Mouse (Mus musculus) left cerebral cortex, adult 18-20 months (tissue): ENCODE measurements at regions not wholly inside any gene's neighbourhood (a gene's known extent, or its start where the extent isn't known, plus 50 kb on each side); places are given as distances from the start of the nearest gene placed in this dataset.

Experiments used
- DNase-seq, 2 experiments: peaks; one replicate each; pipeline ENCODE4 v3.0.0; 2021 to 2022; ENCODE audit warnings: low spot score in 2 of 2, mixed read lengths in 1 of 2

- DNase-seq: no peak
Measured at GRCm38 (mm10) chr8:100796628-100797027, 1380.4 kb upstream of the Cdh8 start.

DNA sequence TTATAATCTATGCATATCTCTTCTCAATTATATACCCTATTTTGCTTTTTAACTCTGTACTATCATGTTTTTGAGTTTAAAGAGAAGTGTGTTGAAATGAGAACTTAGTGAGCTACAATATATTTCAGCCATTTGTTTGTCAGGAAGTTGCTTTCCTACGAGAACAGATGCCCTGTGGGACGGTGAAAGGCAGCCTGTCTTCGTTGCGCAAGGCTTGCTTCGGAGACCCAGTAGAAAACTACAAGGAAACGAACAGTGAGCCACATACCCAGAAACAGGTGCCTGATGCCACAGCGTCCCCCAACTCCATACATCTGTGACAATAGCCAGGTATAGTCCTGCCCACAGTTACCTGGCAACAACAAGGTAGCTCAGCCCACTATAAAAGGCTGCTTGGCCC lies 1377.7 kb upstream of the Cdh8 start:
- DNase-seq: no peak

DNA sequence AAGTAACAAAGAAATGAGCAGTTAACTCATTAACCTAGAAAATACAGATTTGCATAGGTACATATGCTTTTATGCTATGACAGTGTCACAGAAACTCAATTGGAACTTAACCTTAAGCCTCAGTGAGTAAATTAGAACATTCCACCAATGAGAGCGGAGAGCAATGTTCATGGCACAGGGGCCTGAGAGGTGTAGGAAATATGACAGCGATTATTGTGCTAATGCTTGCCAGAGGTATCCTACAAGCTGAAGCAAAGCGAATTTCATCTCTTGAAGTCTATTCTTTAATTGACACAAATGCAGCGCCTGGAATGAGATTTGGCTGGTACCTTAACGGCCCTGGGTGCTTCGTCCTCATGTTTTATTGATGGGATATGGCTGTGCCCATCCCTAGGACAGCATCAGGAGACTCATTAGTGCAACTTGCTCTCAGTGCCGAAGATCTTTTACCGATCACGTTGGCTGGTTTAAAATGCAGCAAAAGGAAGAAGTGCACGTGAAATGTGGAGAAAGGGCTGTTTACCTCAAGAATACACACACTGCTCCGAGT lies 1374.4 kb upstream of the Cdh8 start:
- DNase-seq: no peak

DNA sequence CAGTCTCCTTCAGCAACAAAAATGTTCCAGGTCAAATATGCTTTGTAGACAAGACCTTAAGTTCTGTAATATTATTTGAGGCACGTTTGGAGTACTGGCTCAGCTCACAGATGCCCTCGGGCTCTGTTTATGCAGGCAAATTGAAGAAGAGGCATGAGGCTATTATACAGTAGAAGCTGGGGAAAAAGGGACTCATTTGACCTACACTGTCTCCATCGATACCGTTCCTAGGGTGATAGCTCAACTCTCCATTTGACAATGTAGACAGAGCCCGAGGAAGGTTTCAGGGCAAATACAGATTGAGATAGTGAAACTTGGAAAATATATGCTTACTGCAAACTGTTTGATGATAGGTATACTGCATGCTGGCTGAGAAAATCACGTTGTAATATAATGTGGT lies 1371.9 kb upstream of the Cdh8 start:
- DNase-seq: no peak

DNA sequence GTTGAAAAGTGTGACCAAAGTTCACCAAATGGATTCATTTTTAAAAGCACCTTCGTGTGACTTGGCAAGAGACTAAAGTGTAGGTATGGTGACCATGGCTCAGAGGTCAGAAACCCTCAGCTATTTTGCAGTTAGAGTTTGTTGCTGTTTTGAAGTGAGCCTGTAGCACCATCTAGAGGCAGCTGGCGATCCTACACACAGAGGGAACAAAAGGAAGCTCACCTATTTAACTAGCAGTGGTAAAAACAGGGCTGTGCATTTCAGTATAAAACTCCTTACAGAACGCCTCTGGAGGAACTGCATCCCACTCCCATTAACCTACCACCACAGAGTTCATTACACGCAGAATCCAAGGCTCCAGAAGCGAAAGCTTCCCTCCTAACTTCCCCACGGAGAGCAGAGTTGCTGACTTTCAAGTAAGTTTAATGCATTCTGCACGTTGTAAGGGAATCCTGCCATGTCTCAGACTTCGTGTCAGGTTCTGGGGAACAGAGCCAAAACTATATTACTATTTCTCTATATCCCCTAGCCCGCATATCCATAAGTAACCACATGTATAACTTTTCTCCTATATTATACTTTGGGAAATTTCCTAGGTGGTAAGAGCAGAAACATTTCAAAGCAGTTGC lies 1356.6 kb upstream of the Cdh8 start:
- DNase-seq: peak; percentile 65 to 70

DNA sequence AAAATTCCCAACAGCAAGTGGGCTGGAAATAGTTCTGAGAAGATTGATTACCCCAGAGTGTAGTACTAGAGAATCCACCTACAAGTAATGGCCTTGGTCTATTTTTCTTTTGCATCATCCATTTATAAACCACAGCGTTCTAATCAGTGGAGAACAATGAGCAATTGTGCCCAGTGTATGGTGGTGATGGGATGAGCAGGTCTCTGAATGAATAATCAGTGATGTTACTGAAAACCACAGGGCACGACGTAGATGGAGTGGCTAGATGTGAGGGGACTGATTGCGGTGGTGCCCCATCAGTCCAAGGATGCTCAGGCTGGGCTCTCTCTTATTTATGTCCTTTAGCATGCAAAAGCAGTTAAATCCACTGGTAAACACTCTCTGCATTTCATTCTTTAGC lies 1353.3 kb upstream of the Cdh8 start:
- DNase-seq: no peak

GRCm38 (mm10) chr8:100733927-100734326 lies 1317.7 kb upstream of the Cdh8 start:
- DNase-seq: no peak

- DNase-seq: no peak
Measured at GRCm38 (mm10) chr8:100702365-100702764, 1286.1 kb upstream of the Cdh8 start.

- no peak for DNase-seq
Measured at GRCm38 (mm10) chr8:100695043-100695442, 1278.8 kb upstream of the Cdh8 start.

DNA sequence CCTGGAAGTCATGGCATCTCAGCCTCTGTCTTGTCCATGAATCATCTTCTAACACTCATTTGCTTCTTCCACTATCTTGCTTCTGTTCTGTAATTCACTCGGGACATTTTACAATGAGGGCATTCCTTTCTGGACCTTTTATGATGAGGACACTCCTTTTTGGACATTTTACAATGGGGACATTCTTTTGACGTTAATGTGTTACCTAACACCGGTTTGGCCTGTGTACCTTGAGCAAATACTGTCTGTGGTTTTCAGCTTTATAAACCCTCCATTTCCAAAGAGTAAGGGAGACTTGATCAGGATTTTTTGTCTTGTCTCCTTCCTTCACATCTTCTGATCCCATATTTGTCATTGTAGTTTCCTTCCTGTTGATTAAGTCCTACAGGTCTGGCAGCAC lies 1262.3 kb upstream of the Cdh8 start:
- DNase-seq: no peak
